Mouse (Mus musculus): ENCODE data around the gene Arhgef28. TPM values are rescaled to one million over a fixed set of nuclear protein-coding genes. Genes with fewer than 3 reads are reported as not detected.
A peak's percentile ranks its signal among the peaks of the same experiment; 100 is the strongest.

The Arhgef28 gene
- polyA plus RNA-seq, 1 experiment from 2014 or later, result 9.9 TPM

DNA sequence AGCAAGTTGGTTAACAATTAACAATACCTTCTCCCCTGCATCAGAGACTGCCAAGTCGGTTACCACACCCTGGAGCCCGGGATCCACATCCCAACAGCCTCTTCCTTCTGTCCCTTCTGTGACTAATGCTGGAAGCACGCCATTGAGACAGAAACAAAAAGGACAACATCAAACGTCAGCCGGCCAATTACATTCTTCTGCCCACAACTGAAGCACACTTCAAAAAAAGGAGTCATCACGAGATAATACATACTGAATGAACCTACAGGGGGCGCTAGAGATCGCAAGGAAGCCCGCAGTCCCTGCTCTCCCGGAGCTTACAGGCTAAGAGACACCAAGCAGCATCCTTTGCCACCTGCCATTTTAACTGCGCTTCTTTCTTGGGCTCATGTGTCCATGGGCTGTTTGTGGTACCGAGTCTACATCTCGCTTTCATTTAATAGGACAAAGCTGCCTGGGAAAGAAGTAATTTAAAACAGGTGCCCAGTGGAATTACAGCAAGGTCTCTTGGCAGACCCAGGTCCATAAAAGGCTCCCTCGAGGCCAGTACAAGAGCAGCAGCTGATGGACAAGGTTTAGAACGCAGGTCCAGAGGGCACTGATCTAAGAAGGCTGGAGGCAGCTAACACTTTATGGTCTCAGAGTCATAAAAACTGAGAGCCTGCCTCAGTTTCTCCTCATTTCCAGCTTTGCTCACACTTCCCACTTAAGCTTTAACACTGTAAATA lies 266.6 kb downstream of the Arhgef28 start:
- Histone ChIP-seq H3K9me3 (replicated peaks; ENCODE audit: control insufficient read depth, low read length) (no peaks in the 10 kb centered on the region), H3K4me1 (ENCODE audit: control insufficient read depth, insufficient read depth, low read length) (0 out of 2 replicates have a peak, but pooled peaks cover 3% of the 10 kb centered on the region), H3K4me3 (ENCODE audit: low read depth, low read length) (no peak overlapping the region), H3K9ac (ENCODE audit: low read length) (no peak overlapping the region), H3K27me3 (replicated peaks; ENCODE audit: control insufficient read depth, insufficient read depth, low read length) (no peaks in the 10 kb centered on the region), H3K4me2 (ENCODE audit: low read length) (no peak overlapping the region), H3K36me3 (ENCODE audit: control insufficient read depth, insufficient read depth, low read length) (no peaks in the 10 kb centered on the region), H3K27ac (ENCODE audit: low read depth, low read length) (no peak overlapping the region)
- ATAC-seq, result no peak
- WGBS, result 69% methylated on average over 15 of the region's 15 CpGs
- no peak for DNase-seq (ENCODE audit: low spot score)

DNA sequence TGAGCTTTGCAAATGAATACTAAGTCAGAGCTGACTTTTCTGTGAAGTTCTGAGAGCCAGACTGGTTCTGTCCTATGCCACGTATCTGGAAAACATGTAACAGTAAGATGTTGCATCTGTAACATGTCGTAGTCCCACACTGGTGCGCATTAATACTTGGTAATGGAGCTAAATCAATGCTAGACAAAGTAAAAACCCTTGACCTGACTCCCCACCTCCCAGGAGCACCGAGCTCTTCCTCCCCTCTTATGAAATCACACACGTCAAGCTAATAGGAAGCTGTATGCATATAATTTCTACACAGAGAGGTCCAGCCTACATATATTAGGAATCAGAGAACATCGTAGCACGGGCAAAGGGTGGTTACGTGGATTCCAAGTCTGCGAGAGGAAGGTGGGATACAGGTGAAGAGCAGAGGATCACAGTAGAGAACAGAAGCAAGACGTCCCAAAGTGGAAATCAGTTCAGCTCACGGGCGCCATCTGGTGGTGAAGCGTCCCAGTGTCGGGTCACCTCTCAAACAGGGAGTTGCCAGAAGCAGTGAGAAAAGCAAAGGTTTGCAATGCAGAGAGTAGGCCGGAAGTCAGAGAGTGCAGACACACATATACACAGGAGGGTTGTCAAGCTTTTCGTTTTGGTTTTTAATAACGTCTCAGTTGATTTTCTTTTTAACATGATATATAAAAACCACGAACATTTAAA lies 267.5 kb downstream of the Arhgef28 start:
- Histone ChIP-seq H3K9me3 (replicated peaks; ENCODE audit: control insufficient read depth, low read length) (no peaks in the 10 kb centered on the region), H3K36me3 (ENCODE audit: control insufficient read depth, insufficient read depth, low read length) (no peaks in the 10 kb centered on the region), H3K4me1 (ENCODE audit: control insufficient read depth, insufficient read depth, low read length) (0 out of 2 replicates have a peak, but pooled peaks cover 3% of the 10 kb centered on the region), H3K27me3 (replicated peaks; ENCODE audit: control insufficient read depth, insufficient read depth, low read length) (no peaks in the 10 kb centered on the region), H3K9ac (ENCODE audit: low read length) (peak overlapping the region; percentile 29; the same call in 1 of the 2 replicates), H3K27ac (ENCODE audit: low read depth, low read length) (no peak overlapping the region), H3K4me2 (ENCODE audit: low read length) (no peak overlapping the region; the same call in 1 of the 2 replicates), H3K4me3 (ENCODE audit: low read depth, low read length) (no peak overlapping the region)
- ATAC-seq (peak; percentile 84), DNase-seq (ENCODE audit: low spot score) (peak; percentile 91)
- WGBS, result 30% methylated on average over 18 of the region's 18 CpGs

DNA sequence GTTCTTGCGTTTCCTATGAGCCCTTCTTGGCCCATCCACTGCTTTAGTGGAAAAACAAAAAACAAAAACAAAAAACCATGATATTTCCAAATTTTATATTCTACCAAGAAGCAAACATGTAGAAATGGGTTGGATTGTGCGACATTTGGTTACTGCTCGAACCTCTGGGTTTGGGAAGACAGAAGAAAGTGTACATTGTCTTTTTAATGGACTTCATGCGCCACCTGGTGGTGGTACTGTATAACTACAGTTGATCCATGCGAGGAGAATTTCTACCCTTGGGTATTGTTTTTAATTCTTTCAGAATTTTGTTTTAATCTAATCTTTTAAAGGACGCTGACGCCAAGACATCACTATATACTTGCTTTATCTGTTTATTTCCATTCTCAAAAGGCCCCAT lies 268.3 kb downstream of the Arhgef28 start:
- H3K4me2 ChIP-seq (ENCODE audit: low read length), result no peak overlapping the region
- 0 out of 2 replicates have a peak, but pooled peaks cover 3% of the 10 kb centered on the region for H3K4me1 ChIP-seq (ENCODE audit: control insufficient read depth, insufficient read depth, low read length)
- H3K9me3 ChIP-seq (replicated peaks; ENCODE audit: control insufficient read depth, low read length), result no peaks in the 10 kb centered on the region
- H3K36me3 ChIP-seq (ENCODE audit: control insufficient read depth, insufficient read depth, low read length), result no peaks in the 10 kb centered on the region
- ATAC-seq (0 out of 2 replicates have a peak, but pooled peaks have one; percentile 57), DNase-seq (ENCODE audit: low spot score) (peak; percentile 89)
- H3K27ac ChIP-seq (ENCODE audit: low read depth, low read length), result no peak overlapping the region
- 16% methylated on average over 7 of the region's 7 CpGs for WGBS
- no peak overlapping the region for H3K9ac ChIP-seq (ENCODE audit: low read length)
- H3K4me3 ChIP-seq (ENCODE audit: low read depth, low read length), result no peak overlapping the region
- no peaks in the 10 kb centered on the region for H3K27me3 ChIP-seq (replicated peaks; ENCODE audit: control insufficient read depth, insufficient read depth, low read length)

DNA sequence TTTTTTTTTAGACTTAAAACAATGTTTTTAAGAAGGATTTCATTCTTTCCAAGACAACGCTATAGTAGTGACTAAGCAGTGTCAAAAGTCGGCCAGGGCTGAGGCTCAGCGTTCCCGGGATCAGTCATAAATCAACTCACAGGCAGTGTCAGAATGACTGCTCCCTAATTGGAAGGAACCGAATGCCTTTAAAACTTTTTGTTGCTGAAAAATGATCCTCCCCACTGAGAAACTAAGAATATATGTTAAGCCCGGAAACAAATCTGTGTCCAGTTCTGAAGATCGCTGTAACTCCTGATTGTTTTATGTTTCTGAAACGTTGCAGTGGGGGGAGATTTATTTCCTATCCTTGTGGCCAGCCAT lies 278.1 kb downstream of the Arhgef28 start:
- no peak overlapping the region for H3K4me3 ChIP-seq (ENCODE audit: low read depth, low read length)
- H3K9me3 ChIP-seq (replicated peaks; ENCODE audit: control insufficient read depth, low read length), result no peaks in the 10 kb centered on the region
- no peaks in the 10 kb centered on the region for H3K4me1 ChIP-seq (ENCODE audit: control insufficient read depth, insufficient read depth, low read length)
- no peak for DNase-seq (ENCODE audit: low spot score)
- WGBS, result 36% methylated on average over 8 of the region's 8 CpGs
- no peak for ATAC-seq
- H3K9ac ChIP-seq (ENCODE audit: low read length), result no peak overlapping the region
- no peaks in the 10 kb centered on the region for H3K36me3 ChIP-seq (ENCODE audit: control insufficient read depth, insufficient read depth, low read length)
- 0 out of 2 replicates have a peak, but pooled peaks cover 2% of the 10 kb centered on the region for H3K27me3 ChIP-seq (replicated peaks; ENCODE audit: control insufficient read depth, insufficient read depth, low read length)
- no peak overlapping the region for H3K27ac ChIP-seq (ENCODE audit: low read depth, low read length)
- H3K4me2 ChIP-seq (ENCODE audit: low read length), result no peak overlapping the region

DNA sequence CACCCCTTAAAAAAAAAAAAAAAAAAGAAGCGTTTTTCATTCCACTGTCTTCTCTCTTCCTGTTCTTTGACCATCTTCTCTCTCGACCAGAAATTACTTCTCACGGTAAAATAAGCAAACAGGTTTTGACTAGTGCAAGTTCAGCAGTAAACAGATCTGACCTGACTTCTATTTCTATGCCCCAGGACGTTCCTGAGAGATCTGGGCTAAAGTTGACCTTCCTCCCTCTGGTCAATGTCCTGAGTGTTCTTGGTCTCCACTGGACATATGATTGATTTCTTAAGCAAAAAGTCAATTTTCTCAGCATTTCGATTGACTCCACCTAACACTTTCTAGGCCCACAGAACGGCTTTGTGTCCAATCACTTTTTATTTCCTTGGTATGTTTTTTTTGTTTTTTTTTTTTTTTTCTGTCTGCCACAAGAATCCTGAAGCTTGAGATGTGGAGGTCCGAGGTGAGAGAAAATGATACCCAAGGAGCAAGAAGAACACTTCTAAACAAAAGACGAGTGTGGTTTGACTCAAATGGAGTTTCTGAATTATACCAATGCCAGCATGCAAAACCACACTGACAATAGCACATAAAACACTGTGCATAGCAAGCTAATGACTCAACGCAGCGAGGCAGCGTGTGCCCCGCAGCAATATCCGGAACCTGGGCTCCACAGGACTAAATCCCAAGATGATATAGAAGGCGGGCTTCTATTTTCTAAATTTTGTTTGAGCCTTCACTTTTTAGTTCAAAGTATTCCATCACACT lies 278.7 kb downstream of the Arhgef28 start:
- Histone ChIP-seq H3K9me3 (replicated peaks; ENCODE audit: control insufficient read depth, low read length) (no peaks in the 10 kb centered on the region), H3K4me3 (ENCODE audit: low read depth, low read length) (no peak overlapping the region), H3K4me1 (ENCODE audit: control insufficient read depth, insufficient read depth, low read length) (no peaks in the 10 kb centered on the region), H3K4me2 (ENCODE audit: low read length) (no peak overlapping the region), H3K27ac (ENCODE audit: low read depth, low read length) (no peak overlapping the region), H3K36me3 (ENCODE audit: control insufficient read depth, insufficient read depth, low read length) (no peaks in the 10 kb centered on the region), H3K27me3 (replicated peaks; ENCODE audit: control insufficient read depth, insufficient read depth, low read length) (0 out of 2 replicates have a peak, but pooled peaks cover 2% of the 10 kb centered on the region), H3K9ac (ENCODE audit: low read length) (no peak overlapping the region)
- no peak for ATAC-seq
- DNase-seq (ENCODE audit: low spot score), result no peak
- 53% methylated on average over 14 of the region's 14 CpGs for WGBS

DNA sequence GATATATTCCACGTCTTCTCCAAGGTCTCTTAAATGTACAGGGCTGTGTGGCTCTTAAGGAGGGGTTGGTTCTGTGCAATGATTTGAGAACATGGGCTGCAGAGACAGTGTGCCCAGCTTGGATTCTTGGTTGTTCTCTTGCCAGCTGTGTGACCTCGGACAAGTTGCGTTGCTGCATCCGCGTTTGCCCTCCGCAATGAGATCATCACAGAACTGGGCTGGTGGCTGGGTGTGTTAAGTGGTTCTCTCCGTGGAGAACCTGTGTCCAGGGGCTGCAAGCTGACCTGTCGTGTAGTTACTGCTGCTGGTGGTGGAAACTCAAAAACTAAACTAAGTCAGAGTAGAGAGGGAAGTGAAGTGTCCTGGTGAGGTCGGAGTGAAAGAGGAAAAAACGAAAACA lies 279.9 kb downstream of the Arhgef28 start:
- DNase-seq (ENCODE audit: low spot score) (no peak), ATAC-seq (no peak)
- Histone ChIP-seq H3K4me2 (ENCODE audit: low read length) (no peak overlapping the region), H3K27ac (ENCODE audit: low read depth, low read length) (no peak overlapping the region), H3K27me3 (replicated peaks; ENCODE audit: control insufficient read depth, insufficient read depth, low read length) (0 out of 2 replicates have a peak, but pooled peaks cover 2% of the 10 kb centered on the region), H3K36me3 (ENCODE audit: control insufficient read depth, insufficient read depth, low read length) (no peaks in the 10 kb centered on the region), H3K4me1 (ENCODE audit: control insufficient read depth, insufficient read depth, low read length) (no peaks in the 10 kb centered on the region), H3K4me3 (ENCODE audit: low read depth, low read length) (no peak overlapping the region), H3K9ac (ENCODE audit: low read length) (no peak overlapping the region), H3K9me3 (replicated peaks; ENCODE audit: control insufficient read depth, low read length) (no peaks in the 10 kb centered on the region)
- WGBS, result 89% methylated on average over 10 of the region's 10 CpGs

DNA sequence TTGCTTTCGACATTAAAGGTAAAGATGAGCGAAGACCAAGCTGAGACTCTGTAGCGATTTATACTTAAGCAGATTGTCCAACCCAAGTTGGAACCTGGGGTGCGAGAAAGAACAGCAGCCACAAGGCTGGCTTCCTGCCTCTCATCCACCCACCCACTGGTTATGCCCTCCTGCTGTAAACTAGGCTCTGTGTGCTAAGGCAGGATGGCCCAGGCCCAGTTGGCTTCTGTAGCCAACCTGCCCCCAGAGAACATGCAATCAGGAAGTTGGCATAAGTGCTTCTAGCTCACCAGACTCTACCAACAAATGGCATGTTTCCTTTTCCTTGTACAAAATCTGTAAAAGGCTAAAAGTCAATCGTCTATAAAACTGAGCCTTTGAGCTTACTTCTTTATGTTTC lies 283.2 kb downstream of the Arhgef28 start:
- Histone ChIP-seq H3K4me3 (ENCODE audit: low read depth, low read length) (no peak overlapping the region), H3K9me3 (replicated peaks; ENCODE audit: control insufficient read depth, low read length) (no peaks in the 10 kb centered on the region), H3K4me1 (ENCODE audit: control insufficient read depth, insufficient read depth, low read length) (peaks cover 11% of the 10 kb centered on the region; the same call in 1 of the 2 replicates), H3K36me3 (ENCODE audit: control insufficient read depth, insufficient read depth, low read length) (no peaks in the 10 kb centered on the region), H3K4me2 (ENCODE audit: low read length) (no peak overlapping the region), H3K27me3 (replicated peaks; ENCODE audit: control insufficient read depth, insufficient read depth, low read length) (0 out of 2 replicates have a peak, but pooled peaks cover 2% of the 10 kb centered on the region), H3K27ac (ENCODE audit: low read depth, low read length) (no peak overlapping the region), H3K9ac (ENCODE audit: low read length) (no peak overlapping the region)
- DNase-seq (ENCODE audit: low spot score) (no peak), ATAC-seq (no peak)
- 84% methylated on average over 5 of the region's 5 CpGs for WGBS

DNA sequence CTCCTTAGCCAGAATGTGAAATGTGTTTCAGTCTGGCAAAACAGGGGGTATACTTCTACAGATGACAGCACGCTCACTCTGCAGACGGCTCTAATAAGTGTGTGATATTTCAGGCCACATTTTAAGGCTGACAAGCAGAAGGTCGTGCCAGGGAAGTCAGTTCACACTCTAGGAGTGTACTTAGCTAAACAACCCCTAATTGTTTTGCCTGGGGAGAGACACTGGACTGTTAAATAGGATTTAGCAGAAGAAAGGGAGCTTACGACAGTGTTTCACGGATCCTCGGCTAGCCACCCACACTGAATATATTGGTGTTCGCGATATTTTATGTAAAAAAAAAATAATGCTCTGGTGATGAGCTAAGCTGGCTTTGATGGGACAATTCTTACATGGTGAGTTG lies 286.6 kb downstream of the Arhgef28 start:
- 0 out of 2 replicates have a peak overlapping the region, but pooled peaks have one; percentile 24 for H3K27ac ChIP-seq (ENCODE audit: low read depth, low read length)
- peak; percentile 47 for DNase-seq (ENCODE audit: low spot score)
- no peaks in the 10 kb centered on the region for H3K9me3 ChIP-seq (replicated peaks; ENCODE audit: control insufficient read depth, low read length)
- 8% methylated on average over 8 of the region's 8 CpGs for WGBS
- peaks cover 11% of the 10 kb centered on the region; the same call in 1 of the 2 replicates for H3K4me1 ChIP-seq (ENCODE audit: control insufficient read depth, insufficient read depth, low read length)
- H3K9ac ChIP-seq (ENCODE audit: low read length), result no peak overlapping the region
- H3K36me3 ChIP-seq (ENCODE audit: control insufficient read depth, insufficient read depth, low read length), result no peaks in the 10 kb centered on the region
- H3K4me3 ChIP-seq (ENCODE audit: low read depth, low read length), result no peak overlapping the region
- no peaks in the 10 kb centered on the region for H3K27me3 ChIP-seq (replicated peaks; ENCODE audit: control insufficient read depth, insufficient read depth, low read length)
- ATAC-seq, result peak; percentile 46; the same call in 1 of the 2 replicates
- H3K4me2 ChIP-seq (ENCODE audit: low read length), result no peak overlapping the region
